Mouse (Mus musculus): ENCODE results near the gene Smg9. TPM values are rescaled to one million over a fixed set of nuclear protein-coding genes. Genes with fewer than 3 reads are reported as not detected.
A peak's percentile ranks its signal among the peaks of the same experiment; 100 is the strongest.

The Smg9 gene
- total RNA-seq, 1 experiment: 25.7 TPM

GRCm38 (mm10) chr7:24459843-24460242 lies 60.4 kb downstream of the Smg9 start:
- Histone ChIP-seq H3K4me1 (ENCODE audit: control insufficient read depth in 2 of 2, insufficient read depth in 2 of 2, low read length in 2 of 2, poor library complexity in 1 of 2) (peaks cover 8 to 40% of the 10 kb centered on the region in 2 experiments; a peak in 3 of 4 replicates), H3K9me3 (ENCODE audit: control insufficient read depth, insufficient read depth, low read depth, low read length) (no peaks in the 10 kb centered on the region), H3K36me3 (ENCODE audit: control insufficient read depth, insufficient read depth, low read length, poor library complexity, severe bottlenecking) (no peaks in the 10 kb centered on the region), H3K9ac (ENCODE audit: insufficient read depth, low read depth, low read length, poor library complexity, severe bottlenecking) (no peak overlapping the region), H3K27ac (ENCODE audit: insufficient read depth, low read depth, low read length, poor library complexity, severe bottlenecking) (peak overlapping the region; percentile 34; the same call in 1 of the 2 replicates), H3K4me3 (ENCODE audit: insufficient read depth in 1 of 2, low read depth in 1 of 2, low read length in 2 of 2, poor library complexity in 1 of 2, severe bottlenecking in 1 of 2) (no peak overlapping the region)
- TF ChIP-seq HCFC1 (IDR thresholded peaks at IDR 0.05; ENCODE audit: borderline replicate concordance, insufficient read depth, low read length) (no peak), ZC3H11A (IDR thresholded peaks at IDR 0.05; ENCODE audit: borderline replicate concordance, low read depth, low read length) (no peak), ZNF384 (IDR thresholded peaks at IDR 0.05; ENCODE audit: low read depth, low read length) (no peak), MAFK (IDR thresholded peaks at IDR 0.05; ENCODE audit: insufficient read depth, low read depth, low read length) (no peak), CHD2 (IDR thresholded peaks at IDR 0.05; ENCODE audit: low read depth, low read length) (no peak)
- DNase-seq (ENCODE audit: low read depth, low spot score): no peak
- in situ Hi-C loops (cut with MboI; ENCODE audit: low sequenced_read_pairs in 2 of 2, unreplicated experiment in 2 of 2): no loop called here

GRCm38 (mm10) chr7:24461376-24462051 lies 62.1 kb downstream of the Smg9 start:
- Histone ChIP-seq H3K4me3 (ENCODE audit: insufficient read depth in 1 of 2, low read depth in 1 of 2, low read length in 2 of 2, poor library complexity in 1 of 2, severe bottlenecking in 1 of 2) (no peak overlapping the region; a peak in 1 of 4 replicates), H3K36me3 (ENCODE audit: control insufficient read depth, insufficient read depth, low read length, poor library complexity, severe bottlenecking) (peaks cover 3% of the 10 kb centered on the region; the same call in 1 of the 2 replicates)
- in situ Hi-C loops (cut with MboI; ENCODE audit: low sequenced_read_pairs in 2 of 2, unreplicated experiment in 2 of 2): no loop called here

GRCm38 (mm10) chr7:24462388-24463319 lies 63.2 kb downstream of the Smg9 start, which contains the start of gene Plaur:
Gene Plaur, plus strand, starts transcription at chr7:24462484.
- DNase-seq (ENCODE audit: low read depth, low spot score): no peak
- Histone ChIP-seq H3K4me3 (ENCODE audit: insufficient read depth in 1 of 2, low read depth in 1 of 2, low read length in 2 of 2, poor library complexity in 1 of 2, severe bottlenecking in 1 of 2) (peak within 1 kb of the TSS; percentile 53 to 60), H3K4me1 (ENCODE audit: control insufficient read depth in 2 of 2, insufficient read depth in 2 of 2, low read length in 2 of 2, poor library complexity in 1 of 2) (peaks cover 5 to 33% of the 10 kb centered on the region in 2 experiments; a peak in 3 of 4 replicates), H3K9ac (ENCODE audit: insufficient read depth, low read depth, low read length, poor library complexity, severe bottlenecking) (peak within 1 kb of the TSS; percentile 38), H3K27ac (ENCODE audit: insufficient read depth, low read depth, low read length, poor library complexity, severe bottlenecking) (peak within 1 kb of the TSS; percentile 26; the same call in 1 of the 2 replicates), H3K9me3 (ENCODE audit: control insufficient read depth, insufficient read depth, low read depth, low read length) (no peaks in the 10 kb centered on the region), H3K36me3 (ENCODE audit: control insufficient read depth, insufficient read depth, low read length, poor library complexity, severe bottlenecking) (peaks cover 11% of the 10 kb centered on the region; the same call in 1 of the 2 replicates)
- in situ Hi-C loops (cut with MboI; ENCODE audit: low sequenced_read_pairs in 2 of 2, unreplicated experiment in 2 of 2): no loop called here
- TF ChIP-seq MAFK (IDR thresholded peaks at IDR 0.05; ENCODE audit: insufficient read depth, low read depth, low read length) (no peak), ZNF384 (IDR thresholded peaks at IDR 0.05; ENCODE audit: low read depth, low read length) (no peak), ZC3H11A (IDR thresholded peaks at IDR 0.05; ENCODE audit: borderline replicate concordance, low read depth, low read length) (no peak)

More at GRCm38 (mm10) chr7:24461376-24462051, 62.1 kb downstream of the Smg9 start:
- TF ChIP-seq MAFK (IDR thresholded peaks at IDR 0.05; ENCODE audit: insufficient read depth, low read depth, low read length) (no peak), ZC3H11A (IDR thresholded peaks at IDR 0.05; ENCODE audit: borderline replicate concordance, low read depth, low read length) (no peak), ZNF384 (IDR thresholded peaks at IDR 0.05; ENCODE audit: low read depth, low read length) (no peak), CHD2 (IDR thresholded peaks at IDR 0.05; ENCODE audit: low read depth, low read length) (no peak), HCFC1 (IDR thresholded peaks at IDR 0.05; ENCODE audit: borderline replicate concordance, insufficient read depth, low read length) (no peak)
- Histone ChIP-seq H3K9ac (ENCODE audit: insufficient read depth, low read depth, low read length, poor library complexity, severe bottlenecking) (no peak overlapping the region), H3K4me1 (ENCODE audit: control insufficient read depth in 2 of 2, insufficient read depth in 2 of 2, low read length in 2 of 2, poor library complexity in 1 of 2) (peaks cover 8 to 38% of the 10 kb centered on the region in 2 experiments; a peak in 3 of 4 replicates), H3K9me3 (ENCODE audit: control insufficient read depth, insufficient read depth, low read depth, low read length) (no peaks in the 10 kb centered on the region), H3K27ac (ENCODE audit: insufficient read depth, low read depth, low read length, poor library complexity, severe bottlenecking) (no peak overlapping the region)
- no peak for DNase-seq (ENCODE audit: low read depth, low spot score)

- DNase-seq (ENCODE audit: low read depth, low spot score): no peak
- no peak overlapping the region for H3K9ac ChIP-seq (ENCODE audit: insufficient read depth, low read depth, low read length, poor library complexity, severe bottlenecking)
- no peak overlapping the region for H3K4me3 ChIP-seq (ENCODE audit: insufficient read depth in 1 of 2, low read depth in 1 of 2, low read length in 2 of 2, poor library complexity in 1 of 2, severe bottlenecking in 1 of 2)
- H3K9me3 ChIP-seq (ENCODE audit: control insufficient read depth, insufficient read depth, low read depth, low read length): no peaks in the 10 kb centered on the region
- H3K4me1 ChIP-seq (ENCODE audit: control insufficient read depth in 2 of 2, insufficient read depth in 2 of 2, low read length in 2 of 2, poor library complexity in 1 of 2): peaks cover 2 to 9% of the 10 kb centered on the region in 2 experiments; a peak in 2 of 4 replicates
- H3K36me3 ChIP-seq (ENCODE audit: control insufficient read depth, insufficient read depth, low read length, poor library complexity, severe bottlenecking): peaks cover 15% of the 10 kb centered on the region; the same call in 1 of the 2 replicates
- H3K27ac ChIP-seq (ENCODE audit: insufficient read depth, low read depth, low read length, poor library complexity, severe bottlenecking): no peak overlapping the region
- in situ Hi-C loops (cut with MboI; ENCODE audit: low sequenced_read_pairs in 2 of 2, unreplicated experiment in 2 of 2): no loop called here
- TF ChIP-seq CHD2 (IDR thresholded peaks at IDR 0.05; ENCODE audit: low read depth, low read length) (no peak), ZNF384 (IDR thresholded peaks at IDR 0.05; ENCODE audit: low read depth, low read length) (no peak), MAFK (IDR thresholded peaks at IDR 0.05; ENCODE audit: insufficient read depth, low read depth, low read length) (no peak), HCFC1 (IDR thresholded peaks at IDR 0.05; ENCODE audit: borderline replicate concordance, insufficient read depth, low read length) (no peak), ZC3H11A (IDR thresholded peaks at IDR 0.05; ENCODE audit: borderline replicate concordance, low read depth, low read length) (no peak)
Observed at GRCm38 (mm10) chr7:24466835-24467234, 67.4 kb downstream of the Smg9 start.

Data from ES-E14 (cell line).